Mouse (Mus musculus) c-Kit-positive CD71-positive TER-119-negative erythroid progenitor cells, embryonic 14.5 days (primary cell): ENCODE results near the gene B4galnt4.

ENCODE experiments used
- DNase-seq: peaks from one replicate; pipeline ENCODE4 v3.0.0-alpha.2; 2013; ENCODE audit warnings: low read depth

B4galnt4 gene

GRCm38 (mm10) chr7:141120605-141121004 is 59.7 kb downstream of the B4galnt4 start:
- DNase-seq: no peak

GRCm38 (mm10) chr7:141121051-141121531 is 60.2 kb downstream of the B4galnt4 start:
- DNase-seq: no peak
